Mouse (Mus musculus) lung, embryonic 16.5 days (tissue): ENCODE data around the gene Pabpn1l. TPM values are rescaled to one million over a fixed set of nuclear protein-coding genes. Genes with fewer than 3 reads are reported as not detected.

Experiments
- ATAC-seq: fragments of 200-750 bp; cut with Nextera tagmentation; 2 replicates; pipeline ENCODE4 v1.8.0; 2017; ENCODE audit warnings: low read depth, mild to moderate bottlenecking, moderate library complexity
- H3K27ac ChIP-seq: fragments of 300-500 bp; sonication (generic); 2 replicates; pipeline ENCODE4 v1.5.1; 2014; ENCODE audit warnings: mild to moderate bottlenecking, control low read depth, low read length
- H3K27me3 ChIP-seq: fragments of 300-500 bp; sonication (generic); 2 replicates; pipeline ENCODE4 v1.6.1; 2014; ENCODE audit warnings: low read depth, low read length, mixed read lengths; ENCODE audit not compliant: control insufficient read depth, insufficient read depth
- H3K36me3 ChIP-seq: fragments of 300-500 bp; sonication (generic); 2 replicates; pipeline ENCODE4 v1.6.1; 2014; ENCODE audit warnings: low read length; ENCODE audit not compliant: control insufficient read depth, insufficient read depth
- H3K4me1 ChIP-seq: fragments of 300-500 bp; sonication (generic); replicated peaks from 2 replicates; pipeline ENCODE4 v1.6.1; 2014; ENCODE audit warnings: low read length, mixed read lengths; ENCODE audit not compliant: control insufficient read depth, insufficient read depth
- H3K4me2 ChIP-seq: fragments of 300-500 bp; sonication (generic); 2 replicates; pipeline ENCODE4 v1.6.1; 2014; ENCODE audit warnings: low read depth, low read length, control low read depth
- H3K4me3 ChIP-seq: fragments of 300-500 bp; sonication (generic); 2 replicates; pipeline ENCODE4 v1.5.1; 2014; ENCODE audit warnings: mild to moderate bottlenecking, low read length, control low read depth
- H3K9ac ChIP-seq: fragments of 300-500 bp; sonication (generic); 2 replicates; pipeline ENCODE4 v1.6.1; 2014; ENCODE audit warnings: low read length, control low read depth
- H3K9me3 ChIP-seq: fragments of 300-500 bp; sonication (generic); 2 replicates; pipeline ENCODE4 v1.6.1; 2016; ENCODE audit warnings: low read length; ENCODE audit not compliant: control insufficient read depth
- WGBS: fragments of 180-500 bp; shearing (Covaris S2); extraction: QIAGEN DNeasy Blood & Tissue Kit; methylation state at CpG from one replicate; pipeline ENCODE4 v1.1.7; 2014; 5-methylcytosine and 5-hydroxymethylcytosine counted together
- polyA plus RNA-seq: library from polyadenylated mRNA; unstranded; fragments of >200 nt; fragmentation: Nextera tagmentation; extraction: Ambion mirVana; gene quantifications from 2 replicates; pipeline ENCODE4 v1.2.1, GENCODE M21; 2015

Pabpn1l gene
- polyA plus RNA-seq, 1 experiment from 2014 or later = not detected

- Histone ChIP-seq H3K27me3 (no peaks in the 10 kb centered on the region), H3K9ac (no peak overlapping the region), H3K4me1 (no peaks in the 10 kb centered on the region), H3K4me2 (no peak overlapping the region), H3K27ac (no peak overlapping the region), H3K9me3 (no peaks in the 10 kb centered on the region), H3K36me3 (no peaks in the 10 kb centered on the region), H3K4me3 (no peak overlapping the region)
- 73% methylated on average over 19 of the region's 19 CpGs for WGBS
- no peak for ATAC-seq
These were observed 28.6 kb downstream of the Pabpn1l start for GRCm38 (mm10) chr8:122593783-122594507.

- H3K27me3 ChIP-seq = no peaks in the 10 kb centered on the region
- H3K9me3 ChIP-seq = no peaks in the 10 kb centered on the region
- no peak overlapping the region for H3K9ac ChIP-seq
- no peaks in the 10 kb centered on the region for H3K4me1 ChIP-seq
- H3K4me3 ChIP-seq = no peak overlapping the region
- H3K4me2 ChIP-seq = no peak overlapping the region
- H3K36me3 ChIP-seq = no peaks in the 10 kb centered on the region
- ATAC-seq = no peak
- H3K27ac ChIP-seq = no peak overlapping the region
- 53% methylated on average over 12 of the region's 12 CpGs for WGBS
These were observed 29.3 kb downstream of the Pabpn1l start for GRCm38 (mm10) chr8:122593240-122593639.

- WGBS = 79% methylated on average over 10 of the region's 10 CpGs
- no peak overlapping the region for H3K4me2 ChIP-seq
- no peak overlapping the region for H3K27ac ChIP-seq
- no peaks in the 10 kb centered on the region for H3K27me3 ChIP-seq
- no peaks in the 10 kb centered on the region for H3K9me3 ChIP-seq
- no peak overlapping the region for H3K9ac ChIP-seq
- no peak overlapping the region for H3K4me3 ChIP-seq
- no peaks in the 10 kb centered on the region for H3K4me1 ChIP-seq
- ATAC-seq = no peak
- no peaks in the 10 kb centered on the region for H3K36me3 ChIP-seq
These were observed 35.8 kb downstream of the Pabpn1l start for GRCm38 (mm10) chr8:122586749-122587148.

- Histone ChIP-seq H3K36me3 (no peaks in the 10 kb centered on the region), H3K4me2 (no peak overlapping the region), H3K4me1 (no peaks in the 10 kb centered on the region), H3K4me3 (no peak overlapping the region), H3K27me3 (no peaks in the 10 kb centered on the region), H3K27ac (no peak overlapping the region), H3K9ac (no peak overlapping the region), H3K9me3 (no peaks in the 10 kb centered on the region)
- ATAC-seq = no peak
- WGBS = 66% methylated on average over 7 of the region's 7 CpGs
These were observed 36.4 kb downstream of the Pabpn1l start for GRCm38 (mm10) chr8:122586171-122586570.

- ATAC-seq = no peak
- no peaks in the 10 kb centered on the region for H3K36me3 ChIP-seq
- H3K4me2 ChIP-seq = no peak overlapping the region
- H3K4me3 ChIP-seq = no peak overlapping the region
- 31% methylated on average over 14 of the region's 14 CpGs for WGBS
- H3K27me3 ChIP-seq = no peaks in the 10 kb centered on the region
- no peaks in the 10 kb centered on the region for H3K9me3 ChIP-seq
- no peaks in the 10 kb centered on the region for H3K4me1 ChIP-seq
- H3K27ac ChIP-seq = no peak overlapping the region
- no peak overlapping the region for H3K9ac ChIP-seq
These were observed 37.1 kb downstream of the Pabpn1l start for GRCm38 (mm10) chr8:122585411-122585891.

GRCm38 (mm10) chr8:122584981-122585380, 37.6 kb downstream of the Pabpn1l start:
- H3K4me2 ChIP-seq = no peak overlapping the region
- H3K27me3 ChIP-seq = no peaks in the 10 kb centered on the region
- H3K36me3 ChIP-seq = no peaks in the 10 kb centered on the region
- H3K27ac ChIP-seq = no peak overlapping the region
- no peak for ATAC-seq
- no peaks in the 10 kb centered on the region for H3K9me3 ChIP-seq
- no peak overlapping the region for H3K4me3 ChIP-seq
- H3K4me1 ChIP-seq = no peaks in the 10 kb centered on the region
- H3K9ac ChIP-seq = no peak overlapping the region
- WGBS = 81% methylated on average over 9 of the region's 9 CpGs

- peaks cover 10% of the 10 kb centered on the region for H3K4me1 ChIP-seq
- no peaks in the 10 kb centered on the region for H3K9me3 ChIP-seq
- ATAC-seq = no peak
- H3K27ac ChIP-seq = no peak overlapping the region
- H3K4me2 ChIP-seq = no peak overlapping the region
- H3K4me3 ChIP-seq = no peak overlapping the region
- no peaks in the 10 kb centered on the region for H3K36me3 ChIP-seq
- H3K27me3 ChIP-seq = no peaks in the 10 kb centered on the region
- whole genome bisulfite sequencing = 19% methylated on average over 14 of the region's 15 CpGs
- no peak overlapping the region for H3K9ac ChIP-seq
These were observed 41.6 kb downstream of the Pabpn1l start for GRCm38 (mm10) chr8:122580926-122581325.

GRCm38 (mm10) chr8:122579196-122579595, 43.3 kb downstream of the Pabpn1l start:
- no peak overlapping the region for H3K4me2 ChIP-seq
- peak overlapping the region; percentile 36 for H3K27ac ChIP-seq
- H3K4me3 ChIP-seq = no peak overlapping the region
- ATAC-seq = peak; percentile 32
- H3K36me3 ChIP-seq = no peaks in the 10 kb centered on the region
- H3K9ac ChIP-seq = no peak overlapping the region
- peaks cover 24% of the 10 kb centered on the region for H3K4me1 ChIP-seq
- no peaks in the 10 kb centered on the region for H3K27me3 ChIP-seq
- H3K9me3 ChIP-seq = no peaks in the 10 kb centered on the region
- 29% methylated on average over 7 of the region's 7 CpGs for WGBS

GRCm38 (mm10) chr8:122577116-122577515, 45.4 kb downstream of the Pabpn1l start:
- Histone ChIP-seq H3K4me2 (peak overlapping the region; percentile 67), H3K9ac (peak overlapping the region; percentile 52), H3K4me3 (peak overlapping the region; percentile 71), H3K27ac (peak overlapping the region; percentile 33; the same call in 1 of the 2 replicates), H3K27me3 (no peaks in the 10 kb centered on the region), H3K4me1 (peaks cover 24% of the 10 kb centered on the region), H3K36me3 (peaks cover 5% of the 10 kb centered on the region), H3K9me3 (no peaks in the 10 kb centered on the region)
- peak; percentile 18; the same call in 1 of the 2 replicates for ATAC-seq
- WGBS = 25% methylated on average over 10 of the region's 10 CpGs
